Mouse (Mus musculus): Measurements from ENCODE around the gene Tmem132b.

DNA sequence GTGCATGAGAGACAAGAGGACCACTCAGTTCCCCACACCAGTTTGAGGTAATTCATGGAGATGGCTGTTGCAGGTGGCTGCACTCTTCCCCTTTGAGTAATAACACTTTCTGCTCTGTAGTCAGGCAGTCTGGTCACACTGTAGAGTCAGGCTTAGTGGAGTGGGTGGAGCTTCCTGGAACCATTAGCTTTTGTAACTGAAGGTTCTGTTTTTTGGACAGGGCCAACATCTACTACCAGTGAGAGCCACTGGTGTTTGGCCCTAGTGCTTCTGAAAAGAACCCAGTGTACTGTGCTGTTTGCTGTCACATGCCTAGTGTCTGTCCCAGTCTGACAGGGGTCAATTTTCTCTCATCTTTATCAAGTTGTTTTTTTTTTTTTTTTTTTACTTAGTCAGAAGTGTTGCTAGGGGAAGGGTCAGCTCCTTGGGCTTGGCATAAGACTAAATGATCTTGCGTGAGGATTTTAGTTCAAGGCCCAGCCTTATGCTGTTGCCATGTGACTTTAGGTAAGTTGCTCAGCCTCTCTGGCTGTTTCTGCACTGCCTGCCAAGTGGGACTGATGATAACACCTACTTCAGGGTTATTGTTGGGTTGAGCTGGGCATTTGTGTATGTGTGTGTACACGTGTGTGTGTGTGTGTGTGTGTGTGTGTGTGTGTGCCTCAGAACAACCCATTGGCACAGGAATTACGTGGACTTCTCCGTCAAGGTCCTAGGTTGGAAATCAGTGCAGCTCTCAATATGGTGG lies 46.4 kb upstream of the Tmem132b start:
- TF ChIP-seq EP300 (optimal IDR thresholded peaks at IDR 0.05) (no peak), CTCF (IDR thresholded peaks at IDR 0.05; ENCODE audit: low read depth) (no peak)

Measured in stomach, postnatal 0 days (tissue).